Comparison of ENCODE assay signal across 24 mouse cellular contexts in the genomic region with DNA sequence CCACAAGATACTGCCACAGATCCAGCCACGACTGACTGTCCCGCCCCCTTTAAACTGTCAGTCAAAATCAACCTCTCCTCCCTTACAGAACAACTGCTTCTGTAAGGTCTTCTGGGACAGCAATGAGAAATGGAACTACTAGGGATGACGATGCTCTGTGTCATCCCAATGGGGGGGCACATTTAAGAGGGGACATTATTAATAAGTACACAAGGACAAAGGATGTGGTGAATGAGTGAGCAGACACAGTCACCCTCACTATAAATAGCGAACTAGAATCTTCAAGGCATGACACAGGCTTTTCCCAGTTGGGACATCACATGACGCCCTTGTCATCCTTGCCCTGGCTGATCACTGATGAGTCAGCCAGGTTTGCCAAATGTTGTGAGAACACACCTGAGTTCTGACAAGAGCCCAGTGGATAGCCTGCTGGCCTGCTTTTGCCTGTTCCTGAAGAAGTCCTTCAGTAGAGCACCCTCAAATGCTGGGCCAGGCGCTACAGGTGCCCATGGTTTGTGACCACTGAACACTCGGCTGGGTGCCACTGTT. TPM values are rescaled to one million over a fixed set of nuclear protein-coding genes. Genes with fewer than 3 reads are reported as not detected.
A peak's percentile ranks its signal among the peaks of the same experiment; 100 is the strongest.
DNase-seq lines count a peak whose midpoint lies in the region; TF ChIP-seq lines count a peak whose summit lies in the region.
"Had no signal": no experiment of that assay in that cellular context is flagged by ENCODE, and none has a peak within 500 bp of the region (broad histone marks: within the 10 kb centered on the region; RNA-seq: fewer than 3 reads in every experiment).

No protein-coding gene starts in this region.

- H3K27me3 ChIP-seq in C2C12 (ENCODE audit: control insufficient read depth, insufficient read depth, insufficient read length), result no peaks in the 10 kb centered on the region
- H3K27me3 ChIP-seq in splenic B cell, adult 2 months (ENCODE audit: control insufficient read depth, insufficient read depth, low read length, poor library complexity, severe bottlenecking), result no peaks in the 10 kb centered on the region
- H3K27me3 ChIP-seq: embryonic facial prominence, embryonic 13.5 days; forebrain, embryonic 12.5 days; hindbrain, embryonic 15.5 days; intestine, embryonic 15.5 days; midbrain, embryonic 13.5 days had no signal

- H3K79me3 ChIP-seq in C2C12 (ENCODE audit: low read depth), result no peaks in the 10 kb centered on the region

- no peaks in the 10 kb centered on the region for H3K79me2 ChIP-seq in C2C12 (ENCODE audit: control insufficient read depth, insufficient read depth)

- DNase-seq in heart, adult 8-10 months (ENCODE audit: low spot score), result peak; percentile 16
- DNase-seq in heart, postnatal 4 days, result no peak
- DNase-seq in adrenal gland, postnatal 10 days, result peak; percentile 17
- peak; percentile 55 for DNase-seq in splenic B cell, adult 2 months (ENCODE audit: low read depth, low spot score)
- no peak for DNase-seq in frontal cortex, adult 2 months (ENCODE audit: extremely low spot score in 1 of 2, low spot score in 1 of 2)
- no peak for DNase-seq in left cerebral cortex, adult 11 months (ENCODE audit: low spot score)
- DNase-seq: cerebellum, adult 2 months; cerebellum, postnatal 25 days; kidney, adult 9 months; kidney, postnatal 14 days; layer of hippocampus, postnatal 36 days; liver, embryonic 13.5 days; lung, adult 2 months; lung, postnatal 14 days had no signal

- TF ChIP-seq CTCF in C2C12 (IDR thresholded peaks at IDR 0.05; ENCODE audit: control insufficient read depth, insufficient read depth, insufficient read length), result no peak

- H3ac ChIP-seq in C2C12 (ENCODE audit: control insufficient read depth, insufficient read length, low read depth), result no peak overlapping the region

- no peaks in the 10 kb centered on the region for H3K36me3 ChIP-seq in C2C12 (ENCODE audit: control insufficient read depth, insufficient read depth)
- no peaks in the 10 kb centered on the region for H3K36me3 ChIP-seq in splenic B cell, adult 2 months (ENCODE audit: control insufficient read depth, insufficient read depth, low read length, poor library complexity, severe bottlenecking)
- H3K36me3 ChIP-seq: embryonic facial prominence, embryonic 13.5 days; forebrain, embryonic 12.5 days; hindbrain, embryonic 15.5 days; intestine, embryonic 15.5 days; liver, embryonic 13.5 days; midbrain, embryonic 13.5 days had no signal

- H3K4me3 ChIP-seq in C2C12 (ENCODE audit: insufficient read depth, poor library complexity, severe bottlenecking), result no peak overlapping the region
- H3K4me3 ChIP-seq: embryonic facial prominence, embryonic 13.5 days; erythroblast, embryonic 14.5 days; forebrain, embryonic 12.5 days; hindbrain, embryonic 15.5 days; intestine, embryonic 15.5 days; layer of hippocampus, adult 2 months; liver, embryonic 13.5 days; midbrain, embryonic 13.5 days had no signal

TF ChIP-seq in C2C12, 6 proteins besides CTCF, POLR2A, EP300 and RAD21:
- TF ChIP-seq MYOG (IDR thresholded peaks at IDR 0.05; ENCODE audit: control insufficient read depth, extremely low read depth, insufficient read length), result no peak
- peak; percentile 44 for TF ChIP-seq MYOD1 (IDR thresholded peaks at IDR 0.05; ENCODE audit: control insufficient read depth, insufficient read length, low read depth)
- TF ChIP-seq FOSL1 (IDR thresholded peaks at IDR 0.05; ENCODE audit: insufficient read depth, low read length, poor library complexity, severe bottlenecking), result peak; percentile 88
- TF ChIP-seq CEBPB (IDR thresholded peaks at IDR 0.05; ENCODE audit: low read depth), result no peak
- TF ChIP-seq USF1 (IDR thresholded peaks at IDR 0.05; ENCODE audit: low read depth), result peak; percentile 89
- TF ChIP-seq MAX (IDR thresholded peaks at IDR 0.05), result no peak

RNA-seq across cellular contexts. Expression of gene Tmem252, which starts 58.0 kb away (rescaled TPM):
- total RNA-seq in heart, adult 8-10 months (2022), result under 1 TPM in 3 of 4 experiments, not detected in 1; 0.09 to 0.11 (median 0.09) TPM
- total RNA-seq in heart, postnatal 4 days (2021), result under 1 TPM; 0.14 to 0.20 TPM
- under 0.01 TPM for polyA plus RNA-seq in C2C12 (2012; fragmentation: generic; extraction: Trizol)
- under 1 TPM; 0.24 to 0.51 TPM for total RNA-seq in adrenal gland, postnatal 10 days (2021)
- polyA plus RNA-seq in frontal cortex, adult 2 months (2012; rRNA removed), result 0.34 and 0.44 TPM in 2 replicates
- total RNA-seq: hematopoietic stem cell, adult 5-6 weeks; megakaryocyte progenitor cell, adult 5-6 weeks had no signal
- polyA plus RNA-seq: erythroblast, embryonic 14.5 days had no signal

Comparison
In these comparisons a context has a peak if more than half of its experiments do, and no peak if none do; other contexts are left out.
1. DNase-seq: peak in heart, adult 8-10 months (single experiment), adrenal gland, postnatal 10 days (single experiment) and splenic B cell, adult 2 months (single experiment); none in heart, postnatal 4 days (single experiment), frontal cortex, adult 2 months (0 of 2) and left cerebral cortex, adult 11 months (single experiment).